Mouse (Mus musculus) midbrain, postnatal 0 days (tissue): Measurements from ENCODE around the gene Tnc. TPM values are rescaled to one million over a fixed set of nuclear protein-coding genes. Genes with fewer than 3 reads are reported as not detected.

ENCODE experiments used
- ATAC-seq: fragments of 200-750 bp; cut with Nextera tagmentation; 2 replicates; pipeline ENCODE4 v1.8.0; 2017; ENCODE audit warnings: moderate number of reproducible peaks, mild to moderate bottlenecking, moderate TSS enrichment, moderate library complexity; ENCODE audit not compliant: low FRiP score
- DNase-seq: peaks from one replicate; pipeline ENCODE4 v3.0.0-alpha.2; 2015; ENCODE audit warnings: low spot score
- H3K27ac ChIP-seq: fragments of 300-500 bp; sonication (generic); 2 replicates; pipeline ENCODE4 v1.5.1; 2014; ENCODE audit warnings: low read depth, mild to moderate bottlenecking, low read length, mixed read lengths
- H3K27me3 ChIP-seq: fragments of 300-500 bp; sonication (generic); 2 replicates; pipeline ENCODE4 v1.6.1; 2014; ENCODE audit warnings: low read length, control low read depth, mixed read lengths; ENCODE audit not compliant: insufficient read depth
- H3K36me3 ChIP-seq: fragments of 300-500 bp; sonication (generic); 2 replicates; pipeline ENCODE4 v1.6.1; 2014; ENCODE audit warnings: low read length, control low read depth, mixed read lengths; ENCODE audit not compliant: insufficient read depth
- H3K4me1 ChIP-seq: fragments of 300-500 bp; sonication (generic); 2 replicates; pipeline ENCODE4 v1.6.1; 2014; ENCODE audit warnings: mild to moderate bottlenecking, control low read depth, antibody characterized with exemption, low read length, mixed read lengths; ENCODE audit not compliant: insufficient read depth
- H3K4me2 ChIP-seq: fragments of 300-500 bp; sonication (generic); 2 replicates; pipeline ENCODE4 v1.6.1; 2014; ENCODE audit warnings: low read depth, mild to moderate bottlenecking, low read length, mixed read lengths; ENCODE audit not compliant: poor library complexity, severe bottlenecking
- H3K4me3 ChIP-seq: fragments of 300-500 bp; sonication (generic); 2 replicates; pipeline ENCODE4 v1.5.1; 2014; ENCODE audit warnings: low read depth, mild to moderate bottlenecking, low read length, moderate library complexity
- H3K9ac ChIP-seq: fragments of 300-500 bp; sonication (generic); replicated peaks from 2 replicates; pipeline ENCODE4 v1.6.1; 2014; ENCODE audit warnings: mild to moderate bottlenecking, low read length, moderate library complexity, mixed read lengths; ENCODE audit not compliant: poor library complexity, severe bottlenecking
- H3K9me3 ChIP-seq: fragments of 300-500 bp; sonication (generic); 2 replicates; pipeline ENCODE4 v1.6.1; 2016; ENCODE audit warnings: low read length, control low read depth
- CTCF ChIP-seq: IDR thresholded peaks from 2 replicates; pipeline ENCODE4 v1.5.1; 2016; ENCODE audit warnings: antibody characterized with exemption, mild to moderate bottlenecking
- WGBS: fragments of 180-500 bp; shearing (Covaris S2); extraction: QIAGEN DNeasy Blood & Tissue Kit; methylation state at CpG from one replicate; pipeline ENCODE4 v1.1.7; 2014; 5-methylcytosine and 5-hydroxymethylcytosine counted together
- polyA plus RNA-seq: library from polyadenylated mRNA; unstranded; fragments of >200 nt; fragmentation: Nextera tagmentation; extraction: Ambion mirVana; gene quantifications from 2 replicates; pipeline ENCODE4 v1.2.1, GENCODE M21; 2015
- total RNA-seq: library from RNA; depleted of rRNA; stranded (reverse); fragments of >200 nt; gene quantifications from 2 replicates; pipeline ENCODE4 v1.2.3, GENCODE M21; 2014

Tnc gene
- total and polyA plus RNA-seq, 2 experiments from 2014 or later, result 38.2 to 167 TPM

DNA sequence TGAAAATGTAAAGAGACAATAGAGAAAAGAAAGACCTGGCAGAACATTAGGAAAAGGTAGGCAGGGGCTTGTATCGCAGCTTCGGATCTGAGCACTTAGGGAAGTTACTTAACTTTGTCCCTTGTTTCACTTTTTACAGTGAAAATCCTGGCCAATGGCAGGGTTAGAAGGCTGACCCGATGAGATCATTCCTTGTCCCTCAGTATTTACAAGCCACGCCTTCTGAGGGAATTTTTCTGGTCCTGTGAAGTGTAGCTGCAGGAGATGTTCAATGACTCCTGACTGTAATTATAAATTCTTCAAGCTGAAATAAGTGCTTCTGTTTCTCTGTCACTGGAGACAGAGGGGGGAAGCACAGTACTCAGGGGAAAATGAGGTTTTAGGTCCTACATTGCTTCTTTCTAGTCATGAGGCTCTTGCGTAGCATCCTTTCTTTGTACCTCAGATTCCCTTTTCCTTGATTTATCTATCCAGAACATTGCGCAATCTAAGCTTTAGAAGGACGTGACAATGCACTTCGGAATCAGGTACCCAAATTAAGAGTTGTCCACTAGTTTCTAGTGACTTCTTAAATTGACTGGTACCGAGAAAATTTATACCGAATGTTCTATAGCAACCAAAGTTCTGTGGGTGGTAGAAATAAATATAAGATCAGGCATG is 25.8 kb downstream of the Tnc start:
- Histone ChIP-seq H3K4me1 (no peaks in the 10 kb centered on the region), H3K9me3 (no peaks in the 10 kb centered on the region), H3K4me3 (no peak overlapping the region), H3K27ac (no peak overlapping the region), H3K27me3 (no peaks in the 10 kb centered on the region), H3K36me3 (0 out of 2 replicates have a peak, but pooled peaks cover 2% of the 10 kb centered on the region), H3K4me2 (no peak overlapping the region), H3K9ac (no peak overlapping the region)
- no peak for ATAC-seq
- no peak for TF ChIP-seq CTCF
- no peak for DNase-seq
- WGBS, result 89% methylated on average over 10 of the region's 10 CpGs

DNA sequence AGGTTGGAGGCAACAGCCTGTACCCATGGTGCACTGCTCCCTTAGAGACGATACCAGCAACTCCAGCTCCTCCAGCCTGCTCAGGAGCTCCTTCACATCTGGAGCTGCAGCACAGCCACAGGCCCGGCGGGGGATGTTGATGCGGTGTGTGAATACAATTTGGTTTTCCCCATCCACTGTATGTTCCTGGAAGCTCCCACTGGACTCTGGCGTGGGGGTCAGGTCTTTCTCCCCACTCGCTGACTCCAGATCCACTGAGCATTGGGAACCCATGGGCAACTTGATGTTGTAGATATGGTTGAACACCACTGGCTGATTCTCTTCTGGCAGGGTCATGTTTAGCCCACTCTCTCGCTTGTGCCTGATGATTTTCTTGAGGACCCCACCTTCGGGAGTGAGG is 26.7 kb downstream of the Tnc start:
- Histone ChIP-seq H3K27ac (no peak overlapping the region), H3K36me3 (0 out of 2 replicates have a peak, but pooled peaks cover 2% of the 10 kb centered on the region), H3K4me3 (no peak overlapping the region), H3K4me1 (no peaks in the 10 kb centered on the region), H3K4me2 (no peak overlapping the region), H3K9me3 (no peaks in the 10 kb centered on the region), H3K9ac (no peak overlapping the region), H3K27me3 (no peaks in the 10 kb centered on the region)
- WGBS, result 93% methylated on average over 8 of the region's 8 CpGs
- ATAC-seq, result no peak
- no peak for TF ChIP-seq CTCF
- DNase-seq, result no peak

DNA sequence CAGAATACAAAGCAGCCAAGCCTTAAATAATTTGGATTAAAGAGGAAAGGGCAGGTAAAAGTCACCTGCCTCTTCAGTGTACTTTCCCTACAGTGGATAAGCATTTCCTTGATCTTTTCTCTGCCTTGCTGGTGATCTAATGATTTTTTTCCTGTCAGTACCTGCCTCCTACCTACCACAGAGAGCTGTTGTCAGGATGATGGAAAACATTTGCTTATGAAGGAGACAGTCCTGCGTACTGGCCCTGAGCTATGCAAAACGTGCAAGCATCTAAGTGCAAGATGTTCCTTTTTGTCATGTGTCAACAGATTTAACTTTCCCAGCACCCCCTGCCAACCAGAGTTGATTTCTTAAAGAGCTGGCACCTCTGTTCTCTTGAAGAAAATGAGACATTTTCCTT is 35.5 kb downstream of the Tnc start:
- Histone ChIP-seq H3K27ac (no peak overlapping the region), H3K9me3 (no peaks in the 10 kb centered on the region), H3K36me3 (no peaks in the 10 kb centered on the region), H3K4me1 (no peaks in the 10 kb centered on the region), H3K4me3 (no peak overlapping the region), H3K9ac (no peak overlapping the region), H3K4me2 (no peak overlapping the region), H3K27me3 (no peaks in the 10 kb centered on the region)
- ATAC-seq, result no peak
- no peak for TF ChIP-seq CTCF
- DNase-seq, result no peak
- WGBS, result 41% methylated on average over 2 of the region's 2 CpGs

DNA sequence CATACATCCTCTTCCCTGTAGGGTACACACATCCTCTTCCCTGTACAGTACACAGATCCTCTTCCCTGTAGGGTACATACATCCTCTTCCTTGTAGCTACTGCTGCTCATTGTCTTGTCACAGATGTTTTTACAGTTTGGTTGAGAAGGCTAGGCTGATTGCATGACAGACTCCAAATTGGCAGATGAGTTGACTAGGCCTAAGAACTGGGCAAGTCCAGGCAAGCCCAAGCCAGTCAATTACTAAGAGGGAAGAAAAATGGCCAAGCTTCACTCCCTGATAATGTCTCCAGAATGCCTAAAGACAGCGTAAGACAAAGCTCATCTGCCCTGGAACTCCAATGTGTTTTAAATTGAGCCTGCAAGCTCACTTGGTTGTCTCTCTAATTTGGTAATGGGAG is 36.9 kb downstream of the Tnc start:
- Histone ChIP-seq H3K4me1 (0 out of 2 replicates have a peak, but pooled peaks cover 4% of the 10 kb centered on the region), H3K4me3 (no peak overlapping the region), H3K36me3 (no peaks in the 10 kb centered on the region), H3K27ac (no peak overlapping the region), H3K9ac (no peak overlapping the region), H3K9me3 (no peaks in the 10 kb centered on the region), H3K27me3 (no peaks in the 10 kb centered on the region), H3K4me2 (no peak overlapping the region)
- DNase-seq (no peak), ATAC-seq (no peak)
- TF ChIP-seq CTCF, result no peak
- WGBS, result 93% methylated on average over 1 of the region's 1 CpGs

DNA sequence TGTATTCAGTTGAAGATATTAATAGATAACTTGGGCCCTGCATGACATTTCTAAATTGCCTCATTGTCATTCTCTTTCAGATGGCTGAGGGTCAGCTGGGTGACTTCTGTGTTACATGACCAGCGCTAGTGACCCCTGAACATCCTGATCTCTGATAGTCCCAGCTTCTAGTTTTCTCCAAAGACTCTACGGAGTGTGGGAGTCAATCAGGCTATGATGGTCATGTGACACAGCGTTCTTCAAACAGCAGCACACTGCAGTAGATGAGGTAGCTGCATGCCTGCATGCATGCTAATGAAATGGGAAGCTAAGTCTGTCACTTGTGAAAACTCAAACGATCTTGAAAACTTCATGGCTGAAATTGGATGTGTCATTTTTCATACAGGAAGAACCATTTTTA is 41.6 kb downstream of the Tnc start:
- no peaks in the 10 kb centered on the region for H3K27me3 ChIP-seq
- no peaks in the 10 kb centered on the region for H3K36me3 ChIP-seq
- no peak overlapping the region for H3K4me2 ChIP-seq
- no peak for TF ChIP-seq CTCF
- no peak for DNase-seq
- no peaks in the 10 kb centered on the region for H3K9me3 ChIP-seq
- 72% methylated on average over 4 of the region's 4 CpGs for WGBS
- ATAC-seq, result peak; percentile 74; the same call in 1 of the 2 replicates
- no peak overlapping the region for H3K4me3 ChIP-seq
- no peak overlapping the region for H3K27ac ChIP-seq
- no peak overlapping the region for H3K9ac ChIP-seq
- 0 out of 2 replicates have a peak, but pooled peaks cover 4% of the 10 kb centered on the region for H3K4me1 ChIP-seq

DNA sequence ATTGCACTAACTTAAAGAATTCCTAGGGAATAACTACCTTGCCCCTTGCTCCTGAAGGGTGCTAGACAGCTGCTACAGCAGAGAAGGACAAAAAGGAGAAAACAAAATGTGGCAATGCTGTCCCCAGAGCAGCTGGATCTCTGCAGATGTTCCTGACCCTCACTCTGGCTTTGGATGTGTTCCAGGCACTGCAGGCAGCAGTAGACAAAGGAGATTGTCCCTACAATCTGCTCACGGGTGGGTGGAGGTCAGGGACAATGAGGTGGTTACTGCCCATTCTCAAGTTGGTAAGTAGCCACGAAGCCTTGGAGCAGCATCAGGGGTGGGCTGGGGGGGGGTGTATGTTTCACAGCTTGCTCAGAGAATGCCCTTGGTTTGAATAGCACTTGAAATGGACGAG is 43.1 kb downstream of the Tnc start:
- WGBS, result 19% methylated on average over 3 of the region's 3 CpGs
- no peak for TF ChIP-seq CTCF
- no peaks in the 10 kb centered on the region for H3K9me3 ChIP-seq
- no peak overlapping the region for H3K4me2 ChIP-seq
- H3K27ac ChIP-seq, result no peak overlapping the region
- H3K9ac ChIP-seq, result no peak overlapping the region
- no peak overlapping the region for H3K4me3 ChIP-seq
- H3K36me3 ChIP-seq, result no peaks in the 10 kb centered on the region
- H3K4me1 ChIP-seq, result 0 out of 2 replicates have a peak, but pooled peaks cover 4% of the 10 kb centered on the region
- no peaks in the 10 kb centered on the region for H3K27me3 ChIP-seq
- ATAC-seq, result no peak
- no peak for DNase-seq
